ENCODE assay signal across 7 mouse cellular contexts in the genomic region with DNA sequence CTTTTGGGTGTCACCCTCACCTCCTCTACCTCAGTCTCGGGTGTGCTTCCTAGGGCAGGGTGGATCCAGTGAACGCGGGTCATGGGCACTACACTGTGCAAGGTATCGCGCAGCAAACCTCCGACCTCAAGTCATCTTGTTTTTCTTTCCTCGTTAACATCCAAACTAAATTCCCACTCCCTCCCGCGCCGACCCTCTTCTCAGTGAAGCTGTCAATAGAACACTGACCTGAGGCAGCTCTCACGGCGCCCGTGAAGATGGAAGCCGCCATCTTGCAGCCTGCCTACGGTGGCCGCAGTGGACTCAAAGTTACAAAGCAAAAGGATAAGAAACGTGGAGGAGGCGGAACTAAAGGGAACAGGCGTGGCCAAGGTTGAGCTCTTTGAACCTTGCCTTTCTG. TPM values are rescaled to one million over a fixed set of nuclear protein-coding genes. Genes with fewer than 3 reads are reported as not detected.
DNase-seq lines count a peak whose midpoint lies in the region; ATAC-seq lines count a peak whose summit lies in the region.

No protein-coding gene starts in this region.

- H3K9ac ChIP-seq in intestine, embryonic 15.5 days, result peak overlapping the region; percentile 60

- peak; percentile 96 for ATAC-seq in intestine, embryonic 15.5 days

- WGBS in intestine, embryonic 15.5 days, result under 1% methylated on average over 19 of the region's 19 CpGs
- WGBS in midbrain, embryonic 10.5 days, result under 1% methylated on average over 19 of the region's 19 CpGs

- no peak overlapping the region for H3K27ac ChIP-seq in intestine, embryonic 15.5 days
- peak overlapping the region; percentile 83 for H3K27ac ChIP-seq in midbrain, embryonic 10.5 days (replicated peaks)

- H3K4me1 ChIP-seq in intestine, embryonic 15.5 days (replicated peaks), result no peaks in the 10 kb centered on the region
- peaks cover 15% of the 10 kb centered on the region for H3K4me1 ChIP-seq in midbrain, embryonic 10.5 days

- H3K27me3 ChIP-seq in intestine, embryonic 15.5 days (replicated peaks), result no peaks in the 10 kb centered on the region
- no peaks in the 10 kb centered on the region for H3K27me3 ChIP-seq in midbrain, embryonic 10.5 days (ENCODE audit: low read depth, poor library complexity, severe bottlenecking)

- intact Hi-C loops in left cerebral cortex, postnatal 25 days (cut with DNase I), result loop anchor here (5.0 to 10.0 kb wide), 3 partner anchors 191 to 679 kb away; a partner anchor contains a TSS

- H3K9me3 ChIP-seq in intestine, embryonic 15.5 days, result no peaks in the 10 kb centered on the region
- no peaks in the 10 kb centered on the region for H3K9me3 ChIP-seq in midbrain, embryonic 10.5 days (replicated peaks)

- peak overlapping the region; percentile 68 for H3K4me3 ChIP-seq in intestine, embryonic 15.5 days (replicated peaks)
- H3K4me3 ChIP-seq in midbrain, embryonic 10.5 days, result peak overlapping the region; percentile 75

- DNase-seq in adrenal gland, adult 18-20 months (ENCODE audit: low spot score in 2 of 2), result peak; percentile 87 to 88
- DNase-seq in embryo, embryonic 11 days, result peak; percentile 93
- peak; percentile 82 for DNase-seq in gastrocnemius, postnatal 25 days
- peak; percentile 93 to 95 for DNase-seq in left cerebral cortex, postnatal 25 days (ENCODE audit: low spot score in 2 of 2)
- peak; percentile 90 for DNase-seq in midbrain, embryonic 10.5 days (ENCODE audit: low spot score)
- DNase-seq in right cerebral cortex, postnatal 4 days, result peak; percentile 79

- peak overlapping the region; percentile 72 for H3K4me2 ChIP-seq in intestine, embryonic 15.5 days (replicated peaks)

- no peaks in the 10 kb centered on the region for H3K36me3 ChIP-seq in intestine, embryonic 15.5 days
- H3K36me3 ChIP-seq in midbrain, embryonic 10.5 days, result peaks cover 3% of the 10 kb centered on the region

RNA-seq across cellular contexts. Expression of a gene that starts 3.3 kb away (rescaled TPM):
- 10 to 100 TPM; 40.8 to 44.7 TPM for total RNA-seq in adrenal gland, adult 18-20 months (2021)
- 10 to 100 TPM; 34.5 to 37.3 TPM for total RNA-seq in gastrocnemius, postnatal 25 days (2021)
- polyA plus RNA-seq in intestine, embryonic 15.5 days (2015; fragmentation: Nextera tagmentation; extraction: Ambion mirVana), result 74.3 and 74.8 TPM in 2 replicates
- 10 to 100 TPM; 29.6 to 30.4 TPM for total RNA-seq in left cerebral cortex, postnatal 25 days (2021)
- polyA plus RNA-seq in midbrain, embryonic 10.5 days (2016; fragmentation: Nextera tagmentation; extraction: Ambion mirVana), result 60.9 and 67.4 TPM in 2 replicates

RNA-seq across cellular contexts. Expression of a gene that starts 7.6 kb away (rescaled TPM):
- total RNA-seq in adrenal gland, adult 18-20 months (2021), result 100 to 1,000 TPM; 335 to 387 TPM
- 100 to 1,000 TPM; 273 to 293 TPM for total RNA-seq in gastrocnemius, postnatal 25 days (2021)
- polyA plus RNA-seq in intestine, embryonic 15.5 days (2015; fragmentation: Nextera tagmentation; extraction: Ambion mirVana), result 241 and 242 TPM in 2 replicates
- 100 to 1,000 TPM; 140 to 141 TPM for total RNA-seq in left cerebral cortex, postnatal 25 days (2021)
- 219 and 226 TPM in 2 replicates for polyA plus RNA-seq in midbrain, embryonic 10.5 days (2016; fragmentation: Nextera tagmentation; extraction: Ambion mirVana)
